Mouse (Mus musculus): ENCODE measurements around the gene Atp5e. TPM values are rescaled to one million over a fixed set of nuclear protein-coding genes. Genes with fewer than 3 reads are reported as not detected.

The Atp5e gene
- total and polyA plus RNA-seq, 3 experiments = 1,190 to 1,687 (median 1,426) TPM

- Histone ChIP-seq H3K9ac (ENCODE audit: low read depth, low read length) (peak overlapping the region; percentile 57; the same call in 1 of the 2 replicates), H3K27ac (peak overlapping the region; percentile 64; the same call in 1 of the 2 replicates), H3K4me1 (ENCODE audit: control insufficient read depth, insufficient read depth, low read length) (peaks cover 8% of the 10 kb centered on the region), H3K36me3 (ENCODE audit: control insufficient read depth, insufficient read depth, low read length) (peaks cover 5% of the 10 kb centered on the region; the same call in 1 of the 2 replicates), H3K79me2 (replicated peaks; ENCODE audit: control insufficient read depth, insufficient read depth, low read length) (no peaks in the 10 kb centered on the region), H3K4me3 (peak overlapping the region; percentile 84), H3K27me3 (ENCODE audit: control insufficient read depth, insufficient read depth, low read length) (no peaks in the 10 kb centered on the region)
- TF ChIP-seq EP300 (IDR thresholded peaks at IDR 0.05; ENCODE audit: insufficient read depth, low read depth, low read length) (no peak), POLR2A (IDR thresholded peaks at IDR 0.05; ENCODE audit: insufficient read depth, low read depth, low read length) (no peak), CTCF (IDR thresholded peaks at IDR 0.05) (no peak)
- intact Hi-C loops (cut with DNase I) = loop anchor here (2.0 to 10.0 kb wide), 3 partner anchors 59 to 399 kb away; partner anchors contain the start of genes Nelfcd and Stx16
- DNase-seq = peak in 1 of 2 experiments; percentile 30
- 78% methylated on average over 5 of the region's 5 CpGs for WGBS
These were observed 9.6 kb upstream of the Atp5e start for GRCm38 (mm10) chr2:174473550-174473927.

DNA sequence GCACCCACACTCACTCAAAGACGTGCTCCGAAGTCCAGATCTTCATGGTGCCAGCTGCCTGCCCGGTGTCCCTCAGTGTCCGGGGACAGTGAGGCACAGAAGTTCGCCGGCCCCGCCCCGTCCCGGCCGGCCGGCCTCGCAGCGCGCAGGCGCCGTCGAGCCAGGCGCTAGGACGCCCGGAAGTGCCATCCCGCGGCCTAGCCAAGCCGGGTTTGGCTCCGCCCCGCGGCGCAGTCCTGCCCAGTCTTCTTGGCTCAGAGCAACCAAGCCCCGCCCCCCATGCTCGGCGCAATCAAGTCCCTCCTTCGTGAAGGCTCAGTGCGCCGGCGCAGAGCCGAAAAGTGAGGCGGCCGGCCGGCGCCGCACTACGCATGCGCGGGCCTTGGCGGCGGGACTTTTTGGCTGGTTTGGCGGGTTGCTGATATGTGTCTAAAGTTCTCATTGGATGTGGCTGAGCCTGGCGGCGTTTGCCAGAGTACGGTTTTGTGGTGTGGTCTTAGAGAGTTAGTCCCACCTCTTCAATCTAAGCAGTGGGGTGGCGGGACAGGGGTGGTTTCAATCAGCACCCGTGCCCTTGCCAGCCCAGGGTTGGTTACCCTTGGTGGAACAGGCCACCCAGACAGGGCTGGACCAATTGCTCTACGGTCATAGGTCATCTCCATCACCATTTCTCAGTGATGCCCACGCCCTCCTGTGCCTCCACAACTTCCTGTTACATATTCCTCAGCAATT, 9.1 kb upstream of the Atp5e start, which contains the start of gene Prelid3b:
Gene Prelid3b (minus strand): TSS at position 264 of the 732 bp plus-strand sequence.
- TF ChIP-seq EP300 (IDR thresholded peaks at IDR 0.05; ENCODE audit: insufficient read depth, low read depth, low read length) = no peak
- TF ChIP-seq CTCF (IDR thresholded peaks at IDR 0.05) = peak; percentile 13
- TF ChIP-seq POLR2A (IDR thresholded peaks at IDR 0.05; ENCODE audit: insufficient read depth, low read depth, low read length) = peak; percentile 78
- peaks cover 5% of the 10 kb centered on the region; the same call in 1 of the 2 replicates for H3K36me3 ChIP-seq (ENCODE audit: control insufficient read depth, insufficient read depth, low read length)
- intact Hi-C loops (cut with DNase I) = loop anchor here (2.0 to 10.0 kb wide), 3 partner anchors 58 to 398 kb away; partner anchors contain the start of genes Nelfcd and Stx16

GRCm38 (mm10) chr2:174472407-174472806, 8.5 kb upstream of the Atp5e start:
- H3K4me3 ChIP-seq = peak overlapping the region; percentile 84
- H3K27me3 ChIP-seq (ENCODE audit: control insufficient read depth, insufficient read depth, low read length) = no peaks in the 10 kb centered on the region
- TF ChIP-seq EP300 (IDR thresholded peaks at IDR 0.05; ENCODE audit: insufficient read depth, low read depth, low read length) (no peak), CTCF (IDR thresholded peaks at IDR 0.05) (no peak), POLR2A (IDR thresholded peaks at IDR 0.05; ENCODE audit: insufficient read depth, low read depth, low read length) (no peak)
- intact Hi-C loops (cut with DNase I) = loop anchor here (2.0 to 10.0 kb wide), 3 partner anchors 58 to 398 kb away; partner anchors contain the start of genes Nelfcd and Stx16
- peaks cover 5% of the 10 kb centered on the region; the same call in 1 of the 2 replicates for H3K36me3 ChIP-seq (ENCODE audit: control insufficient read depth, insufficient read depth, low read length)
- H3K79me2 ChIP-seq (replicated peaks; ENCODE audit: control insufficient read depth, insufficient read depth, low read length) = no peaks in the 10 kb centered on the region
- H3K27ac ChIP-seq = peak overlapping the region; percentile 90
- H3K9ac ChIP-seq (ENCODE audit: low read depth, low read length) = peak overlapping the region; percentile 79
- WGBS = 4% methylated on average over 30 of the region's 30 CpGs
- H3K4me1 ChIP-seq (ENCODE audit: control insufficient read depth, insufficient read depth, low read length) = peaks cover 8% of the 10 kb centered on the region
- DNase-seq = no peak

More for the DNA sequence above, 9.1 kb upstream of the Atp5e start, which contains the start of gene Prelid3b:
- H3K27ac ChIP-seq = peak within 1 kb of the TSS; percentile 90
- H3K4me1 ChIP-seq (ENCODE audit: control insufficient read depth, insufficient read depth, low read length) = peaks cover 8% of the 10 kb centered on the region
- peak within 1 kb of the TSS; percentile 84 for H3K4me3 ChIP-seq
- WGBS = 2% methylated on average over 53 of the region's 53 CpGs
- H3K9ac ChIP-seq (ENCODE audit: low read depth, low read length) = peak within 1 kb of the TSS; percentile 79
- H3K79me2 ChIP-seq (replicated peaks; ENCODE audit: control insufficient read depth, insufficient read depth, low read length) = no peaks in the 10 kb centered on the region
- H3K27me3 ChIP-seq (ENCODE audit: control insufficient read depth, insufficient read depth, low read length) = no peaks in the 10 kb centered on the region
- DNase-seq = peak; percentile 99 to 100

DNA sequence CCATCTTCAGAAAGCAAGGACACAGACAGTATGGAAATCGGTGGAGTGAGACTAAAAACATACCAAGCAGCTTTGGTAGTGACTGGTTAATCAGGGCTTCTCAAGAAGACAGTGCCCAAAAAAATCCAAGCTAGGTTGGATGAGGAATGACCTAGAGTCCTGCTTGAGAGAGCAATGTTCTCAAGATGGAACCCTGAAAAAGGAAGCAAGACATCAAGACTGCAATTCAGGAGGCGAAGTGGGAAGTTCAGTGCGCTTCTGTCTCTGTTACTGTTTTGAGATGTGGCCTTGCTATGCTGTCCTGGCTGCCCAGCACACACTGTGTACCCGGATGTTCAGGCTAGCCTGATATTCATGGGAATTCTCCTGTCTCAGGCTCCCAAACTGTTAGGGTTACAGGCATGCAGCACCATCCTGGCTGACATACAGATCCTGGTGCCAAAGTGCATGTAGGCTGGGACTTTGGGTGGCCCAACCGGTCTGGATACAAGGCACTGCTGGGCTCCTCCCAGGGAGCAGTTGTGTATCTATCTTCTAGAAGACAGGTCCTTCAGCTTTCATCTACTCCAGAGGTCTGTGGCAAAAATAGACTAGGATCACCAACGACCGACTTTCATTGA, 7.0 kb upstream of the Atp5e start:
- 73% methylated on average over 7 of the region's 7 CpGs for WGBS

DNA sequence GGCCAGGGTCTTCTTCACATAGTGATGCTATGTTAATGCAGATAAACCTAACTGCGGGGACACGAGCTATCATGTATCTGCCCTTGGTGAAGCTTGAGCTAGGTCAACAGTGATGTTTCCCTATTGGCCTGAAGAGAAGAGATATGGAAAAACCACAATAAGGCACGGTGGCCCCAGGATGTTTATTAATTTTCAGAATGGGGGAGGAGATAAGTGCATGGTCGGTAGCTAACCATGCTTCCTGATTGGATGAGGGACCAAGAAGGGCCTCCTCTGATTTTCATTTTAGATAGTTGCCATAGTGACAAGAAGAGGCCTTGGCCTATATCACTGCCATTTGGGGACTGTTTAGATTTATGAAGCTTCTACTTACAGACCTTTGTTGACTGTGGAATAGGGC, 6.4 kb upstream of the Atp5e start:
- 61% methylated on average over 4 of the region's 4 CpGs for WGBS
- Histone ChIP-seq H3K27ac (no peak overlapping the region), H3K27me3 (ENCODE audit: control insufficient read depth, insufficient read depth, low read length) (no peaks in the 10 kb centered on the region), H3K4me3 (no peak overlapping the region), H3K36me3 (ENCODE audit: control insufficient read depth, insufficient read depth, low read length) (peaks cover 5% of the 10 kb centered on the region; the same call in 1 of the 2 replicates), H3K4me1 (ENCODE audit: control insufficient read depth, insufficient read depth, low read length) (peaks cover 8% of the 10 kb centered on the region), H3K79me2 (replicated peaks; ENCODE audit: control insufficient read depth, insufficient read depth, low read length) (no peaks in the 10 kb centered on the region; the same call in 1 of the 2 replicates), H3K9ac (ENCODE audit: low read depth, low read length) (no peak overlapping the region)
- TF ChIP-seq POLR2A (IDR thresholded peaks at IDR 0.05; ENCODE audit: insufficient read depth, low read depth, low read length) = no peak
- DNase-seq = no peak
- intact Hi-C loops (cut with DNase I) = loop anchor here (5.0 to 10.0 kb wide), 2 partner anchors 143 to 396 kb away; partner anchors contain the start of gene Stx16

More for the DNA sequence above, 7.0 kb upstream of the Atp5e start:
- Histone ChIP-seq H3K9ac (ENCODE audit: low read depth, low read length) (no peak overlapping the region), H3K4me3 (no peak overlapping the region), H3K36me3 (ENCODE audit: control insufficient read depth, insufficient read depth, low read length) (peaks cover 5% of the 10 kb centered on the region; the same call in 1 of the 2 replicates), H3K27ac (no peak overlapping the region), H3K27me3 (ENCODE audit: control insufficient read depth, insufficient read depth, low read length) (no peaks in the 10 kb centered on the region), H3K79me2 (replicated peaks; ENCODE audit: control insufficient read depth, insufficient read depth, low read length) (no peaks in the 10 kb centered on the region; the same call in 1 of the 2 replicates), H3K4me1 (ENCODE audit: control insufficient read depth, insufficient read depth, low read length) (peaks cover 8% of the 10 kb centered on the region)
- intact Hi-C loops (cut with DNase I) = loop anchor here (5.0 to 10.0 kb wide), 2 partner anchors 144 to 396 kb away; partner anchors contain the start of gene Stx16
- no peak for DNase-seq
- TF ChIP-seq EP300 (IDR thresholded peaks at IDR 0.05; ENCODE audit: insufficient read depth, low read depth, low read length) (no peak), POLR2A (IDR thresholded peaks at IDR 0.05; ENCODE audit: insufficient read depth, low read depth, low read length) (no peak), CTCF (IDR thresholded peaks at IDR 0.05) (no peak)

Measured in heart, adult 2 months (tissue).